Mouse (Mus musculus) cerebellum, adult 2 months (tissue): ENCODE results near the gene Lpcat3. TPM values are rescaled to one million over a fixed set of nuclear protein-coding genes. Genes with fewer than 3 reads are reported as not detected.
"Not testable (repeated sequence)": the region's sequence is repeated elsewhere in the genome, so short reads cannot be mapped to it uniquely, and the experiment has no call there.

Source experiments
- DNase-seq, 2 experiments: peaks; one replicate each; pipeline ENCODE4 v3.0.0; 2021
- H3K27ac ChIP-seq: fragments of 200-500 bp; 2 replicates; pipeline ENCODE4 v1.5.1; 2012; ENCODE audit warnings: low read length, control low read depth, inconsistent platforms; ENCODE audit not compliant: insufficient read depth
- H3K27me3 ChIP-seq: fragments of 200-500 bp; 2 replicates; pipeline ENCODE4 v1.6.1; 2012; ENCODE audit warnings: inconsistent platforms, mild to moderate bottlenecking, low read length, moderate library complexity; ENCODE audit not compliant: control insufficient read depth, insufficient read depth
- H3K4me1 ChIP-seq: fragments of 200-500 bp; 2 replicates; pipeline ENCODE4 v1.6.1; 2011; ENCODE audit warnings: low read length; ENCODE audit not compliant: control insufficient read depth, insufficient read depth
- H3K4me3 ChIP-seq: fragments of 200-500 bp; replicated peaks from 2 replicates; pipeline ENCODE3; 2011; ENCODE audit warnings: mild to moderate bottlenecking, low read depth, low read length, control low read depth; ENCODE audit not compliant: insufficient read depth
- CTCF ChIP-seq: fragments of 200-500 bp; IDR thresholded peaks from 2 replicates; pipeline ENCODE4 v1.5.1; 2011; ENCODE audit warnings: low read depth, mild to moderate bottlenecking, control low read depth, low read length, moderate library complexity, borderline replicate concordance; ENCODE audit not compliant: insufficient read depth
- POLR2A ChIP-seq: fragments of 200-500 bp; IDR thresholded peaks from 2 replicates; pipeline ENCODE4 v1.6.1; 2011; ENCODE audit warnings: low read length, control low read depth, borderline replicate concordance; ENCODE audit not compliant: insufficient read depth
- WGBS: fragments of 180-500 bp; shearing (Covaris S2); methylation state at CpG from one replicate; pipeline ENCODE4 v1.1.7; 2018; 5-methylcytosine and 5-hydroxymethylcytosine counted together
- polyA plus RNA-seq: library from polyadenylated mRNA; depleted of rRNA; stranded (reverse); fragments of >200 nt; gene quantifications from 2 replicates; pipeline ENCODE4 v1.2.3, GENCODE M21; 2012

Lpcat3 gene
- polyA plus RNA-seq, 1 experiment = 56.4 TPM

DNA sequence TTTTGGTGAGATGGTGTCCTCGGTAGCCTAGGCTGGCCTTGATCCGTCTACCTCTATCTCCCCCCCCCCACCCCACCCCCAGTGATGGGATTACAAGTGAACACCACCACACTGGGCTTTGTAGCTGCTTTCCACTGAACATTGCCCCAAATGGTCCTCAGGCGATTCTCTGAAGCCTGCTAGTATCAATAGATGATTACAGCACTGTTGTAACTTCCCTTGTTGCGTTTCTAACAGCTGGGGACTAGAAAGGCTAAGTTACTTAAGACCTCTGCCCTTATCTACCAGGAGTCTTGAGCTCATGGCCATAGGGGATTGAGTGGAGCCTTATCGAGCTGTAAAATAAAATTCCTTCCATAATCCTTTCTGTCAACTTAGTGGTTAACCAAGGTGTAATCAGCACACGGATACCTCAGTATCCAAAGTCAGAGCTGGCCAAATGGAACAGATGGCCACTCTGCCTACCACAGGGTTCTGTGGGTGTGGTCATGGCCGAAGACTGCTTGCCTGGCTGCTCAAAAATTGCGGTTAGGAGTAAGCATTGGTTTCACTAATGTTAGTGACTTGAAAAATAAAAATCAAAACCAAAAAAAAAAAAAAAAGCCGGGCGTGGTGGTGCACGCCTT lies 6.5 kb downstream of the Lpcat3 start:
- WGBS = 19% methylated on average over 11 of the region's 11 CpGs
- peaks cover 43% of the 10 kb centered on the region for H3K4me1 ChIP-seq
- peak; percentile 82 to 93 for DNase-seq
- no peak overlapping the region for H3K4me3 ChIP-seq
- no peaks in the 10 kb centered on the region for H3K27me3 ChIP-seq
- H3K27ac ChIP-seq = peak overlapping the region; percentile 82
- TF ChIP-seq CTCF (no peak), POLR2A (no peak)

DNA sequence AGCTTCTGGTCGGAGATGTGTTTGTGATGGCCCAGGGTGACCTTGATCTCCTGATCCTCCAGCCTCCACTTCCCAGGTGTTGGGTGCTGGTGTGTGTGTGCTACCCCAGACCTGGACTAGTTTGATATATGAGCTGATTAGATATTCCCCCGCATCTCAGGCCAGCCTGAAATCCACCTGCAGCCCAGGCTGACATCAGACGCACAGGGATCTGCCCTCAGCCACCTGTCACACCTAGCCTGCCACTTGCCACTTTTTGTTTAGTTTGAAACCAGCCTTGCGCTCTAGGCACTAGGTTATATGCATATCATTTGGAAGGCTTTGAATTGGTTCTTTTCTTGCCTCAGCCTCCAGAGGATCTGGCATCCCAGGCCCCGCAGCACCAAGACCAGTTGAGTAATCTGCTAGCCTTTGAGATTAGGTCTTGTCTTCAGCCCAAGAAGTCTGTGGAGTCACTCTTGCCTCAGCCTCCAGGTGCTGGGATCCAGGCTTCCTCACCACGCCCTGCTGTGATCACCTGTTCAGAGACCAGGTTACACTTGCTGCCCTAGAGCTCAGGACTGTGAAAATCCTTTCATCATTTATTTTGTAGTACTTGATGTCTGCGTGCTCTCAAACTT lies 7.6 kb downstream of the Lpcat3 start:
- Histone ChIP-seq H3K27ac (peak overlapping the region; percentile 67), H3K27me3 (no peaks in the 10 kb centered on the region), H3K4me3 (no peak overlapping the region), H3K4me1 (peaks cover 43% of the 10 kb centered on the region)
- WGBS = 33% methylated on average over 7 of the region's 7 CpGs
- TF ChIP-seq CTCF (no peak), POLR2A (no peak)
- DNase-seq = peak; percentile 57 to 68

DNA sequence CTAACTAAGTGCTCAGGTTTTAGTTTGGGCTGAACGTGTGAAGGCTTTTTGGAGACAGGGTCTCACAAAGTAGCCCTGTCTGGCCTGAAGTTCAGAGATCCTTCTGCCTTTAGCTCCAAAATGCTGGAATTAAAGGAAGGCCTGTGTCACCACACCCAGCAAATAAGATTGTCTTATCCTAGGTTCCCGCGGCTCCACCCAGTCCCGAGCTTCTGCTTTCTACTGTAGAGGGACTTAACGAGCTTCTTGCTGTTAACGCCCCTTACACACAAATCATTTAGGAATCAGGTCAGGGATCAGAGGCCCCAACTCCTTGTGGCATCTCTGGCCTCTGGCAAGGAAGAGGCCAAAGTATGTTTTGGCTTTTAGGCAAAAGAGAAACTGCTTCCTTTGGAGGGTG lies 9.3 kb downstream of the Lpcat3 start:
- WGBS = 82% methylated on average over 6 of the region's 6 CpGs
- H3K27me3 ChIP-seq = no peaks in the 10 kb centered on the region

DNA sequence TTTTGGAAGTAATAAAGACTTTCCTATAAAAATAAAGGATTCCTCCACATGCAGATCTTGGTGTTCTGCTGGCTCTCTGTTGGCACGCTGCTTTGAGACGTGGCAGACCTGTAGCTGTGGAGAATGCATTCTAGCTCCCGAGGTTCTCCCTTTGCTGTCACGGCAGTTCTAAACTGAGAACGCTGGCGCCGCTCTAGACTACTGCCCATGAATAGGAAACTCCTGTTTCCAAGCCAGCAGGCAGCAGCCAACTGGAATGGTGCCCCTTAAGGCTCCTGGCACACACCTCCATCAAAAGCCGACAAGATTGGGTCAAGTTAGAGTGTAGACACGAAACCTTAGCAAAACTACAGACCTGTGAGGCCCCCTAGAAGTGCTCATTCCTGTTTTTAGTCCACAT lies 10.8 kb downstream of the Lpcat3 start:
- H3K27ac ChIP-seq = no peak overlapping the region

More for the DNA sequence above, 9.3 kb downstream of the Lpcat3 start:
- Histone ChIP-seq H3K4me1 (peaks cover 46% of the 10 kb centered on the region), H3K27ac (no peak overlapping the region), H3K4me3 (no peak overlapping the region)
- DNase-seq = no peak
- TF ChIP-seq CTCF (no peak), POLR2A (no peak)

DNA sequence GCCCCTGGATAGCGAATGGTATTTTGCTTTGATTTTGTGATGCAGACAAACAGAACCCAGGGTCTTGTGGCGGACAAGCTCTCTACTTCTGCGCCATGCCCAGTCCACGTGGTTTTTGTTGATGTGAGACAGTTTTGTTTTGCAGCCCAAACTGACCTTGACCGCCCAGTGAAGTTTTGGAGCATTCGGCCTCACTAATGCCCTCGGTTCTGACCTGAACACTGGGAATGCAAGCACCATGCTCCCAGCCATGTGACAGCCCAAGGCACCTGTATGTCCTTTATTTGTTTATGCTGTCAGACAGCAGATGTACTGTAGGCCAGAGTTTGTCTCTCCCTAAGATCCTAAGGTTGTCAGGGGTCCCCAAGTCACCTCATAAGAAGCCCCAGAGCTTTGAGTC lies 11.8 kb downstream of the Lpcat3 start:
- no peaks in the 10 kb centered on the region for H3K27me3 ChIP-seq
- peaks cover 37% of the 10 kb centered on the region for H3K4me1 ChIP-seq
- H3K27ac ChIP-seq = no peak overlapping the region
- TF ChIP-seq POLR2A (no peak), CTCF (no peak)
- H3K4me3 ChIP-seq = no peak overlapping the region
- WGBS = 97% methylated on average over 7 of the region's 7 CpGs
- DNase-seq = no peak

More for the DNA sequence above, 10.8 kb downstream of the Lpcat3 start:
- no peak for TF ChIP-seq POLR2A
- no peak for TF ChIP-seq CTCF
- WGBS = 8% methylated on average over 9 of the region's 9 CpGs
- Histone ChIP-seq H3K4me1 (peaks cover 42% of the 10 kb centered on the region), H3K4me3 (no peak overlapping the region), H3K27me3 (no peaks in the 10 kb centered on the region)
- peak; percentile 79 to 84 for DNase-seq

DNA sequence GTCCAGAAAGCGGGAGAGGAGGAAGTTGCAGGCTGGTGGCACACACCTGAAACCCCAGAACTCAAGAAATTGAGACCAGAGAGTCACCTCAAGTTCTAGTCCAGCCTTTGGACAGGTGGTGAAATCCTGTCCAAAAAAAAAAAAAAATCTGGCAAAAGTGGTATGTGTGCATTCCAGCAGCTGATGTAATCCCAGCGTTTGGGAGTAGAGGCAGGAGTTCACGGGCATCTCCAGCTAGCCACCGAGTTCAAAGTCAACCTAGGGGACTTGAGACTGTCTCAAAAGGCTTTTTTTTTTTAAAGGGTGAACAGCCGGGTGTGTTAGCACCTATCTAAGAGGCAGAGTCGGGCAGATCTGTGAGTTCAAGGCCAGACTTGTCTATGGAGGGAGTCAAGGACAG lies 13.3 kb downstream of the Lpcat3 start:
- Histone ChIP-seq H3K4me3 (no peak overlapping the region), H3K27ac (no peak overlapping the region), H3K4me1 (peaks cover 29% of the 10 kb centered on the region), H3K27me3 (no peaks in the 10 kb centered on the region)
- DNase-seq = peak in 1 of 2 experiments; percentile 46
- 51% methylated on average over 6 of the region's 6 CpGs for WGBS
- no peak for TF ChIP-seq CTCF
- TF ChIP-seq POLR2A = no peak

DNA sequence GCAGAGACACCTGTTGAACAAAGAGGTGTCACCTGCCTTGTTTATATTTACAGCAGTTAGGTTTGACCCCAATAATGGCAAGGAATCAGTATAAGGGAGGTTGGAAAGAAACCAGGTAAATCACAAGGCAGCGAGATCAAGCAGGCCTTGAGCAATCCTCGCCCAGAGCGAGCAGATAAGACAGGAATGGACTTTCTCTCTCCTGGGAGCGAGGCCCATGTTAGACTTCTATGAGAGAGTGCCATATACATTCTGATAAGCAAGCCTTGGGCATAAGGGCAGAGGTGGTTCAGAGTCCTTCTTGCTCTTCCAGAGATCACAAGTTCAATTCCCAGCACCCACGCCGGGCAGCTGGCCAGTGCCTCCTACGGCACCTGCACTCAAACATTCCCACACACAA lies 15.9 kb downstream of the Lpcat3 start:
- no peak for TF ChIP-seq CTCF
- H3K4me1 ChIP-seq = peaks cover 17% of the 10 kb centered on the region; the same call in 1 of the 2 replicates

DNA sequence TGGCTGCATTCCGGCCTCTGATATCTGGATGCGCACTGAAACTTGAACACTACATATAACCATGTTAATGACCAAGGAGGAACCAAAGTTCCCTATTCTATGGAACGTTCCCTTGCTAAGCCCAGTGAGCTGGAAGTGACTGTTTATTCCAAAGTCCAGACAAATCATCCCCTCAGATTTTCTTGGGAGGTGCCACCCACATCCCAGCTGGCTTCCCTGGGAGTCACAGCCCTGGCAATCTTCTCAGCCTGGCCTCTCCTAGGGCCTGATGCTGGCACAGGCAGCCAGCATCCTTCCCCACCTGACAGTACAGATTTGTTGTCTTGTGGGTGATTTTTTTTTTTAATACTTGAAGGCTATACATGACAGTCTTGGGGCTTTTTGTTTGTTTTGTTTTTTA lies 16.7 kb downstream of the Lpcat3 start:
- Histone ChIP-seq H3K27ac (no peak overlapping the region), H3K27me3 (no peaks in the 10 kb centered on the region), H3K4me3 (no peak overlapping the region), H3K4me1 (peaks cover 17% of the 10 kb centered on the region)
- WGBS = 48% methylated on average over 3 of the region's 3 CpGs
- TF ChIP-seq POLR2A (no peak), CTCF (no peak)
- no peak for DNase-seq

More for the DNA sequence above, 15.9 kb downstream of the Lpcat3 start:
- H3K27ac ChIP-seq = no peak overlapping the region
- WGBS = 88% methylated on average over 7 of the region's 7 CpGs
- H3K4me3 ChIP-seq = no peak overlapping the region
- DNase-seq = no peak
- H3K27me3 ChIP-seq = no peaks in the 10 kb centered on the region

DNA sequence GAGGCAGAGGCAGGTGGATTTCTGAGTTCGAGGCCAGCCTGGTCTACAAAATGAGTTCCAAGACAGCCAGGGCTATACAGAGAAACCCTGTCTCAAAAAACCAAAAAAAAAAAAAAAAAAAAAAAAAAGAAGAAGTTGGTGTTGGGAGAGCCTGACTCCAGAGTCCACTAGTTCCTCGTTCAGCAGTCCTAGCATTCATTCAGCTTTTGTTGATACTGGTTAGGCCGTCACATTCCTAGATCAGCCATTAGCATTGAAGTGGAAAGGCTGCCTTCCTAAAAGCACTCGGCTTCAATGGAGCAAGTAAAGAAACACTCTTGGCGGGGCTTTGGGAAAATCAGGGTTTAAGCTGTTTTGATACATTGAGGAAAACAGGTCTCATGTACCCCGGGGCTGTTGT lies 19.5 kb downstream of the Lpcat3 start:
- 85% methylated on average over 6 of the region's 6 CpGs for WGBS
- peaks cover 11% of the 10 kb centered on the region for H3K4me1 ChIP-seq
- H3K27me3 ChIP-seq, H3K4me3 ChIP-seq, DNase-seq, H3K27ac ChIP-seq: not testable (repeated sequence)
